12 mouse cellular contexts compared by ENCODE assay signal in the genomic region with DNA sequence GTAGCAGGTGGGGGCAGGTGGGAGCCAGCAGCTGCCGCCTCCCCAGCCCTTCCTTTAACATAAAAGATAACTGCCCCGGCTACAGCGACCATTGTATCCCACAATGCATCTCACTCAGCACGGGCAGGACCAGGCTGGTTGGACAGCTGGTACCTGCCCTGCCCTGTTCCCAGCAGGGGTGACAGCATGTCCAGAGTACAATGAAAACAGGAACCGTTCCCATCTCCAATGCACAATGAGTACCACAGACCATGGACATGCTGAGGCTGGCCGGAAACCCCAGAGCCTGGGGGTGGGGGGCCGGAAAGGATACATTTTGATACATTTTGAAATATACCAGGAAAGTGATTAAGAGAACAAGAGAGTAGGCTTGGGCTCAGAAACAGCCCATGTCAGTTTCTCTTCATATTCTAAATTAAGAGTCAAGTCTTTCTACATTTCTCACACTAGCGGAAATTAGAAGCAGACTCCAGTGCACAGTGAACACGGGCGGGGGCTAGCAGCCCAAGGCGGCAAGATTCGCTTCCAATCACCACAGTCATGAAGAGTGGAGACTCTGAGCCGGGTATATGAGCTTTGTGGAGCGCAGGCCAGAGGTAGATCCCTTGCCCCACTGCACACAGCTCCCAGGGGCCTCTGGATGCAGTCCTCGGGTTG. TPM values are rescaled to one million over a fixed set of nuclear protein-coding genes. Genes with fewer than 3 reads are reported as not detected.
DNase-seq lines count a peak whose midpoint lies in the region; ATAC-seq lines count a peak whose summit lies in the region.
"Had no signal": no experiment of that assay in that cellular context is flagged by ENCODE, and none has a peak within 500 bp of the region (broad histone marks: within the 10 kb centered on the region; RNA-seq: fewer than 3 reads in every experiment).

No protein-coding gene starts in this region.

- H3K9me3 ChIP-seq in hindbrain, embryonic 10.5 days: no peaks in the 10 kb centered on the region
- H3K9me3 ChIP-seq in hindbrain, embryonic 14.5 days (ENCODE audit: control insufficient read depth, low read length): no peaks in the 10 kb centered on the region
- no peaks in the 10 kb centered on the region for H3K9me3 ChIP-seq in intestine, embryonic 15.5 days
- no peaks in the 10 kb centered on the region for H3K9me3 ChIP-seq in midbrain, embryonic 11.5 days (ENCODE audit: control insufficient read depth, low read length)

- peak overlapping the region; percentile 70 for H3K27ac ChIP-seq in hindbrain, embryonic 10.5 days
- no peak overlapping the region for H3K27ac ChIP-seq in hindbrain, embryonic 14.5 days
- H3K27ac ChIP-seq in intestine, embryonic 15.5 days: no peak overlapping the region
- H3K27ac ChIP-seq in midbrain, embryonic 11.5 days (ENCODE audit: low read depth, low read length): no peak overlapping the region
- H3K27ac ChIP-seq: kidney, postnatal 0 days; liver, embryonic 14.5 days had no signal

- no peaks in the 10 kb centered on the region for H3K36me3 ChIP-seq in hindbrain, embryonic 10.5 days
- H3K36me3 ChIP-seq in hindbrain, embryonic 14.5 days (replicated peaks; ENCODE audit: control insufficient read depth, insufficient read depth): no peaks in the 10 kb centered on the region
- H3K36me3 ChIP-seq in intestine, embryonic 15.5 days: no peaks in the 10 kb centered on the region
- no peaks in the 10 kb centered on the region for H3K36me3 ChIP-seq in midbrain, embryonic 11.5 days (ENCODE audit: control insufficient read depth, insufficient read depth, low read length)

- no peak for DNase-seq in hindbrain, embryonic 10.5 days (ENCODE audit: low spot score)
- no peak for DNase-seq in hindbrain, embryonic 14.5 days (ENCODE audit: low spot score)
- peak; percentile 44 for DNase-seq in urinary bladder, postnatal 14 days (ENCODE audit: low spot score)
- DNase-seq in urinary bladder, postnatal 4 days (ENCODE audit: low spot score in 2 of 2): no peak
- DNase-seq in B cell, adult 2 months: no peak
- no peak for DNase-seq in embryo, embryonic 11 days
- DNase-seq in midbrain, embryonic 11.5 days (ENCODE audit: low spot score, missing footprints): no peak
- DNase-seq: adrenal gland, postnatal 14 days had no signal

- H3K9ac ChIP-seq in hindbrain, embryonic 14.5 days: no peak overlapping the region
- H3K9ac ChIP-seq in intestine, embryonic 15.5 days: no peak overlapping the region
- no peak overlapping the region for H3K9ac ChIP-seq in midbrain, embryonic 11.5 days (ENCODE audit: low read length)
- H3K9ac ChIP-seq: liver, embryonic 14.5 days had no signal

- H3K27me3 ChIP-seq in hindbrain, embryonic 10.5 days (ENCODE audit: insufficient read depth, poor library complexity, severe bottlenecking): peaks cover 8% of the 10 kb centered on the region
- H3K27me3 ChIP-seq in hindbrain, embryonic 14.5 days (ENCODE audit: control insufficient read depth, insufficient read depth, low read length): no peaks in the 10 kb centered on the region
- no peaks in the 10 kb centered on the region for H3K27me3 ChIP-seq in intestine, embryonic 15.5 days (replicated peaks)
- no peaks in the 10 kb centered on the region for H3K27me3 ChIP-seq in midbrain, embryonic 11.5 days (ENCODE audit: control insufficient read depth, insufficient read depth, low read length)

- H3K4me2 ChIP-seq in hindbrain, embryonic 14.5 days (replicated peaks): no peak overlapping the region
- H3K4me2 ChIP-seq in intestine, embryonic 15.5 days (replicated peaks): no peak overlapping the region
- no peak overlapping the region for H3K4me2 ChIP-seq in midbrain, embryonic 11.5 days

- H3K4me3 ChIP-seq in hindbrain, embryonic 10.5 days: no peak overlapping the region
- no peak overlapping the region for H3K4me3 ChIP-seq in hindbrain, embryonic 14.5 days (replicated peaks; ENCODE audit: low read length)
- no peak overlapping the region for H3K4me3 ChIP-seq in intestine, embryonic 15.5 days (replicated peaks)
- no peak overlapping the region for H3K4me3 ChIP-seq in midbrain, embryonic 11.5 days (ENCODE audit: low read depth, low read length)
- H3K4me3 ChIP-seq: myocyte had no signal

- WGBS in hindbrain, embryonic 10.5 days: 66% methylated on average over 15 of the region's 15 CpGs
- 61% methylated on average over 15 of the region's 15 CpGs for WGBS in hindbrain, embryonic 14.5 days
- 67% methylated on average over 15 of the region's 15 CpGs for WGBS in intestine, embryonic 15.5 days
- 74% methylated on average over 15 of the region's 15 CpGs for WGBS in midbrain, embryonic 11.5 days

- ATAC-seq in hindbrain, embryonic 14.5 days (ENCODE audit: low FRiP score): no peak
- peak; percentile 59 for ATAC-seq in intestine, embryonic 15.5 days
- ATAC-seq in midbrain, embryonic 11.5 days (ENCODE audit: low FRiP score): no peak

- peaks cover 31% of the 10 kb centered on the region for H3K4me1 ChIP-seq in hindbrain, embryonic 10.5 days (replicated peaks)
- peaks cover 8% of the 10 kb centered on the region; the same call in 1 of the 2 replicates for H3K4me1 ChIP-seq in hindbrain, embryonic 14.5 days (replicated peaks; ENCODE audit: control insufficient read depth, insufficient read depth, low read length)
- peaks cover 38% of the 10 kb centered on the region for H3K4me1 ChIP-seq in intestine, embryonic 15.5 days (replicated peaks)
- no peaks in the 10 kb centered on the region for H3K4me1 ChIP-seq in midbrain, embryonic 11.5 days (ENCODE audit: control insufficient read depth, insufficient read depth, low read length)

RNA-seq across cellular contexts. Expression of a gene that starts 55.4 kb away (rescaled TPM):
- 0.42 and 0.50 TPM in 2 replicates for polyA plus RNA-seq in hindbrain, embryonic 10.5 days (2016; fragmentation: Nextera tagmentation; extraction: Ambion mirVana)
- 3.4 and 3.7 TPM in 2 replicates for polyA plus RNA-seq in hindbrain, embryonic 14.5 days (2014; fragmentation: Nextera tagmentation; extraction: Ambion mirVana)
- 1.8 and 2.4 TPM in 2 replicates for polyA plus RNA-seq in intestine, embryonic 15.5 days (2015; fragmentation: Nextera tagmentation; extraction: Ambion mirVana)
- 0.66 and 0.72 TPM in 2 replicates for polyA plus RNA-seq in midbrain, embryonic 11.5 days (2014; fragmentation: Nextera tagmentation; extraction: Ambion mirVana)
